Mouse (Mus musculus) megakaryocyte-erythroid progenitor cell, adult 5 weeks (primary cell): Measurements from ENCODE around the gene Fhl3. TPM values are rescaled to one million over a fixed set of nuclear protein-coding genes. Genes with fewer than 3 reads are reported as not detected.

Source experiments
- polyA plus RNA-seq: library from polyadenylated mRNA; stranded (reverse); fragments of >175 nt; gene quantifications from 2 replicates; pipeline ENCODE4 v1.2.3, GENCODE M21; 2012

Fhl3 gene
- 11.6 and 18.3 TPM in 2 replicates for polyA plus RNA-seq

DNA sequence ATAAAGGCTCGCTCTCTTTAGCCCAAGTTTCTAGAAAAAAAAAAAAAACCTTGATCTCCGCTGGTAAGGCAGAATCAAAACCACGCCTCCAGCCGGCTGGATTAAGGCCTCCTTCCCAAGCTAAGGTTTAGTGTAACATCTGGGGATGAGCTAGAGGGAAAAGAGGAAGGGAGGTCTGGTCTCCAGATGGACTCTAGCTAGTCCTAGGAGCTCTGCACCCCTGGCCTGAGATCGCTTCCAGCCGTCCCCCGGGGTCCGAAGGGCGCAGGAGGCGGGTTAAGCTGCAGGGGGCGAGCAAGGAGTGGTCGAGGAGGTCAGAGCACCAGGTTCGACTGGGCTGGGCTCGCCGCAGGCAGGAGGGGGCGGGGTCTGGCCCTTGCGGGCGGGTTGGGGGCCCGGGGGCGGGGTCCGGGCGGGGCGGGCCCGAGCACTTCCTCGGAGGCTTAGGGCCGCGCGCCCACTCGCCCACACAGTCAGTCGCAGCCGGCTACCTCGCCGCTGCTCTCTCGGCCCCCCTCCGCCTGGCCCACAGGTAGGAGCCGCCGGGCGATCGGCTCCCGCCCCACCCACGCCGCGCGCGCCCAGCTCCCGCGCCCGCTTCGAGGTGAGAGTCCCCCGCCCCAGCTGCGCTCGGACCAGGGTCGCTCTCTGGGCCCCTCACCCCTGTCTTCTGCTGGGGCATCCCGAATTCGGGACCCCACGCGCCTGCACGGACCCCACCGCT, at the start of gene Fhl3:
TSS of gene Fhl3 (plus strand) at position 454 of the 724 bp plus-strand sequence.

DNA sequence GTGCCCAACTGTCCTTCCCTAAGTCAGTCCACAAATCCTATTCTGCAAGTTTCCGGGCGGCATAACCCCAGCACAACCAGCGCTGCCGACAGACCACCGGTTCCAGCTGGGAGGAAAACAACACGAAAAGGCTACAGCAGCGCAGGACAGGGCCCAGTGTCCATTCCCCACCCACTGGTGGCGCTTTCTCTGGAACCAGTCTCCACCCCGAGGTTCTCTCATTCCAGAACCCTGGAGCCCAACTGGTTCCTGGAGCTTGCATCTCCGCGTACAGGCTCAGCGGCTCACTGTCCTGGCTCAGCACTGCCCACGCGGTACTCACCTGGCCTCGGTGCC, 44.0 kb upstream of the Fhl3 start, which contains the start of gene Pou3f1:
TSS of gene Pou3f1 (plus strand) at position 290 of the 336 bp plus-strand sequence.

DNA sequence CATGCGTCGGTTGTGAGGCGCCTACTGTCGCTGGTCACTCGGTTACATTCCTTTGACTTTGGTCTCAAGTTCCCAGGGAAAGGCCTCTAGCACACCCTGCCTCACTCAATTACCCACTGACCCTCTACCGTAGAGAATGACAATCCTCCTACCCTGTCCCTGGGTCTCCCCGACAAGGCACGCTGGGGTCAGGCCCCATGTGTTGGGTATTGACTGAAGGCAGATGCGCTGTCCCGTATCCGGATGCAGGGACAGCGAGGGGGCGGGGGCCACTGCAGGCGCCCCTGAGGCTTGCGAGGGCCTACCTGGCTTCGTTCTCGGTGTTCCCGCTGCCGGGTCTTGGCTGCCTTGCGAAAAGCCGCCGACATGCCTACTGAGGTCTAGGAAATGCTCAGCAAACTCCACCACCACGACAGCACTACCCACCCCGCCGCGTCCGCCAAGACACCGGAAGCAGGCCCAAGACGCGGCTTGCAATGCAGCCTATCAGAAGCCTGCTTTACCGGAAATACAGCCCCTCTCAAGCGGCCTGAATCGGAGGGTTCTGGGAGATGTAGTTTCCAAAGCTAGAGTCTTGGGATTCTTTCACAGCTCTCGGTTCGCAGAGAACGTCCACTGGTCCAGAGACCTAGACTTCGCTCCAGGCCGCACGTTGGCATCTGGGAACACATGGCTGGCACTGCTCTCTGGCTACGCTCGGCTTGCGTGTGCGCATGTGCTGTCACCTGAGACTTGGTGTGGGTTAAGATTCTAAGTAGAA, 7.2 kb upstream of the Fhl3 start, which contains the start of gene Utp11:
TSS of gene Utp11 (minus strand) at position 466 of the 760 bp plus-strand sequence.

DNA sequence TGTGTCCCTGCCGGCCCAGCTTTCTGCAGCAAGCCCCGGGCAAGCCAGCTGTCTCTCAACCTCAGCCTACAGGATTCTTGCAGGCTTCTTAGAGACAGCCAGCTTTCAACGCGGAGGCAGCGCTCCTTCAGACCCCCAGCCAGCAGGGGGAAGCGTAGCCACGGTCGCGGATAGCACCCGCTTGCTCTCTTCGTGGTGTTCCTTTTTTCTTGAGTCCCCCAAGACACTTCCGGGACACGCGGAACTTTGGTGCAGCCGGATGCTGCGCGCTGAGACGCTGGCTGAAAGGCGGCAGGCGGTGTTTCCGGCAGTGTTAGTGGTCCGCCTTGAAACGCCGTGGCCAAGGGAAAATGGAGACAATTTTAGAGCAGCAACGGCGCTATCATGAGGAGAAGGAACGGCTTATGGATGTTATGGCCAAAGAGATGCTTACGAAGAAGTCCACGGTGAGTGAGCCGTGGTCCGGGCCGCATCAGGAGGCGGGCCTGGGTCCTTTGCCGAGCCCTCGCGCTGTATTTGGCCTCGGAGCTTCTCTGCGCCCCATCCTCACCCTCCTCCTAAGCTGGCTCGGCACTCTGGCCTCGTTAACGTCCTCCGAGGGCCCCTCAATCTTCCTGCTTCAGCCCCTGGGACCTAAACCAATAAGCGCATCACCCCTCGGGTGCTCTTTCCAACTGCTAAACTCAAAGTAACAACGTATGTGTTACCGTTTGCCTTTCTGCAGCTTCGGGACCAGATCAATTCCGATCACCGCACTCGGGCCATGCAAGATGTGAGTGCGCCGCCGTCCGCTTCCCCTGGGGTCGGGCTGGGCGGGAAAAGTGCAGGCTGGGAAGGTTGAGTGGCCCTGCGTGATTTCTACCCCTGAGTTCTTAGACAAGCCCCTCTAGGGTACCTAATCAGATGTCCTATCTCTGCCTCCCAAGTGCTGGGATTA, 14.3 kb downstream of the Fhl3 start, which contains the start of gene Sf3a3:
TSS of gene Sf3a3 (plus strand) at position 232 of the 937 bp plus-strand sequence.

DNA sequence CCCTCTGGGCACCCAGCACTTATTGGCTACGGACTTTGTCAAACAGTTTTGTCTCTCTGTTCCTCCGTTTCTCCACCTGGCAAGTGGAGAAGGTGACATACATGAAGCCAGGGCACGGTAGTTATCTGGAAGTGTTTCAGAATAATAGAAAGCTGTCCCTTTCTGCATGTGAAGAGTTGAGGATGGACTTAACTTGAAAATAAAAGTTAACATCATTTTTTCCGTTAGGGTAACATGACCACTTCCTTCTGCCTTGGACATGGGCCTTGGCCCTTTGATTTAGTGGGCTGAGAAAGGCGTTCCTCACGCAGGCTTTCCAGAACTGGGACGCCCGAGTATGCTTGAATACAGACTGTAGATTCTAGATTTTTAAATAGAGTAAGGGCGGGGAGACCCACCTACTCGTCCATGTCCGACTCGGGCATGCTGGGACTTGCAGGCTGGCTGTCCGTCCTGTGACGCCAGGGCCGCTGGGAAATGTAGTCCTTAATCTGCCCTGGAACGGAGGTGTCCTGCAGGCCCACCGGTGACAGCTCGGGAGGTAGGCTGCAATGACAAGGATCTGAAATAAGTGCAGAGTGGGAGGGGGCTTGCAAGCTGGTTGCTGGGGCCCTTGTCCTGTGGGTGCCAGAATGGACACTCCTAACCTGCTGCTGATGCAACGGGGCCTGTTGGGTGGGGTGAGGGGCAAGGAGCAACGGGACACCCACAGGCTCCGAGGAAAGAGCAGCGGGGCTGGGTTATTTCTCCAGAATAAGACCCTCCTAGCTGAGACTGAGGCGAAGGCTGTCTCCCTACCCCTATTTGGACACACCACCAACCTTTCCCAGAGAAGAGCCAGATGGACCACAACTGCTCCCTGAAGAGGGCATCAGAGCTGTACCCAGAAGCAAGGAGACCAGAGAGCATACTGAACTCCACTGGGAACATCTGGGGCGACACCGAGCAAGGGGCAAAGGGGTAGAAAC, 41.2 kb downstream of the Fhl3 start, which contains the start of gene Inpp5b:
TSS of gene Inpp5b (plus strand) at position 475 of the 968 bp plus-strand sequence.

Other genes starting within 250 kb of the Fhl3 start
- not detected in 2 replicates for gene 3100002H09Rik, start 89.9 kb upstream of the Fhl3 start, polyA plus RNA-seq
- 0.78 and 1.6 TPM in 2 replicates for gene Pou3f1, start 43.9 kb upstream of the Fhl3 start, polyA plus RNA-seq
- 14.8 and 16.0 TPM in 2 replicates for gene Utp11, start 7.1 kb upstream of the Fhl3 start, polyA plus RNA-seq
- 34.1 and 42.5 TPM in 2 replicates for gene Sf3a3, start 14.1 kb downstream of the Fhl3 start, polyA plus RNA-seq
- gene Inpp5b, start 41.1 kb downstream of the Fhl3 start, polyA plus RNA-seq: 15.0 and 25.5 TPM in 2 replicates
- gene Mtf1, start 101.4 kb downstream of the Fhl3 start, polyA plus RNA-seq: 15.6 and 16.6 TPM in 2 replicates
- 21.5 and 26.6 TPM in 2 replicates for gene Yrdc, start 150.0 kb downstream of the Fhl3 start, polyA plus RNA-seq
- gene 1110065P20Rik, start 150.5 kb downstream of the Fhl3 start, polyA plus RNA-seq: 19.1 and 21.9 TPM in 2 replicates
- gene Maneal, start 161.5 kb downstream of the Fhl3 start, polyA plus RNA-seq: 0.03 and 0.14 TPM in 2 replicates
- gene Epha10, start 180.2 kb downstream of the Fhl3 start, polyA plus RNA-seq: not detected in 2 replicates
- 2.3 and 2.9 TPM in 2 replicates for gene 9930104L06Rik, start 236.3 kb downstream of the Fhl3 start, polyA plus RNA-seq
- 83.2 and 92.9 TPM in 2 replicates for gene Cdca8, start 238.6 kb downstream of the Fhl3 start, polyA plus RNA-seq